Mouse (Mus musculus): ENCODE data around the gene Calb2. TPM values are rescaled to one million over a fixed set of nuclear protein-coding genes. Genes with fewer than 3 reads are reported as not detected.

The Calb2 gene
- total and polyA plus RNA-seq, 3 experiments: not detected

GRCm38 (mm10) chr8:110102653-110103052 is 65.4 kb downstream of the Calb2 start, which contains the start of gene Gm17720:
TSS of gene Gm17720 (minus strand) at chr8:110102753.
- Histone ChIP-seq H3K4me1 (ENCODE audit: insufficient read depth, low read depth, low read length) (no peaks in the 10 kb centered on the region), H3K9me3 (replicated peaks) (peaks cover 67% of the 10 kb centered on the region), H3K27me3 (ENCODE audit: insufficient read depth, low read length) (no peaks in the 10 kb centered on the region), H3K4me3 (ENCODE audit: low read depth, low read length) (no peak within 1 kb of the TSS), H3K36me3 (replicated peaks) (no peaks in the 10 kb centered on the region)
- no peak for DNase-seq (ENCODE audit: low spot score)
- ATAC-seq (ENCODE audit: extremely low read depth, insufficient number of reproducible peaks, low FRiP score, poor library complexity, severe bottlenecking): no peak
- TF ChIP-seq CTCF (IDR thresholded peaks at IDR 0.05; ENCODE audit: low read depth, low read length): no peak
- no peak for TF ChIP-seq POLR2AphosphoS5 (IDR thresholded peaks at IDR 0.05; ENCODE audit: insufficient replicate concordance, low read depth, low read length)
- no peak for TF ChIP-seq GATA2 (IDR thresholded peaks at IDR 0.05; ENCODE audit: borderline replicate concordance, low read depth, low read length)
- TF ChIP-seq GATA1 (IDR thresholded peaks at IDR 0.05; ENCODE audit: borderline replicate concordance, low read length): no peak
- TF ChIP-seq TAL1 (conservative IDR thresholded peaks at IDR 0.05; ENCODE audit: low read depth, low read length): no peak

- TF ChIP-seq GATA2 (IDR thresholded peaks at IDR 0.05; ENCODE audit: borderline replicate concordance, low read depth, low read length) (no peak), POLR2AphosphoS5 (IDR thresholded peaks at IDR 0.05; ENCODE audit: insufficient replicate concordance, low read depth, low read length) (no peak), TAL1 (conservative IDR thresholded peaks at IDR 0.05; ENCODE audit: low read depth, low read length) (no peak), CTCF (IDR thresholded peaks at IDR 0.05; ENCODE audit: low read depth, low read length) (no peak), GATA1 (IDR thresholded peaks at IDR 0.05; ENCODE audit: borderline replicate concordance, low read length) (no peak)
- H3K9me3 ChIP-seq (replicated peaks): peaks cover 68% of the 10 kb centered on the region
- no peaks in the 10 kb centered on the region for H3K27me3 ChIP-seq (ENCODE audit: insufficient read depth, low read length)
- H3K4me3 ChIP-seq (ENCODE audit: low read depth, low read length): no peak overlapping the region
- DNase-seq (ENCODE audit: low spot score) (no peak), ATAC-seq (ENCODE audit: extremely low read depth, insufficient number of reproducible peaks, low FRiP score, poor library complexity, severe bottlenecking) (no peak)
- H3K4me1 ChIP-seq (ENCODE audit: insufficient read depth, low read depth, low read length): no peaks in the 10 kb centered on the region
- no peaks in the 10 kb centered on the region for H3K36me3 ChIP-seq (replicated peaks)
These were observed 66.3 kb downstream of the Calb2 start for GRCm38 (mm10) chr8:110101676-110102075.

GRCm38 (mm10) chr8:110100907-110101306 is 67.1 kb downstream of the Calb2 start, which contains the start of gene Gm21964:
TSS of gene Gm21964 (plus strand) at chr8:110101207.
- no peaks in the 10 kb centered on the region for H3K4me1 ChIP-seq (ENCODE audit: insufficient read depth, low read depth, low read length)
- H3K27me3 ChIP-seq (ENCODE audit: insufficient read depth, low read length): no peaks in the 10 kb centered on the region
- ATAC-seq (ENCODE audit: extremely low read depth, insufficient number of reproducible peaks, low FRiP score, poor library complexity, severe bottlenecking): no peak
- no peaks in the 10 kb centered on the region for H3K36me3 ChIP-seq (replicated peaks)
- no peak within 1 kb of the TSS for H3K4me3 ChIP-seq (ENCODE audit: low read depth, low read length)
- peaks cover 68% of the 10 kb centered on the region for H3K9me3 ChIP-seq (replicated peaks)
- no peak for TF ChIP-seq TAL1 (conservative IDR thresholded peaks at IDR 0.05; ENCODE audit: low read depth, low read length)
- no peak for TF ChIP-seq POLR2AphosphoS5 (IDR thresholded peaks at IDR 0.05; ENCODE audit: insufficient replicate concordance, low read depth, low read length)
- no peak for TF ChIP-seq CTCF (IDR thresholded peaks at IDR 0.05; ENCODE audit: low read depth, low read length)
- TF ChIP-seq GATA2 (IDR thresholded peaks at IDR 0.05; ENCODE audit: borderline replicate concordance, low read depth, low read length): no peak
- no peak for TF ChIP-seq GATA1 (IDR thresholded peaks at IDR 0.05; ENCODE audit: borderline replicate concordance, low read length)
- no peak for DNase-seq (ENCODE audit: low spot score)

- no peak for TF ChIP-seq CTCF (IDR thresholded peaks at IDR 0.05; ENCODE audit: low read depth, low read length)
- no peak for TF ChIP-seq TAL1 (conservative IDR thresholded peaks at IDR 0.05; ENCODE audit: low read depth, low read length)
- TF ChIP-seq GATA2 (IDR thresholded peaks at IDR 0.05; ENCODE audit: borderline replicate concordance, low read depth, low read length): no peak
- no peak for TF ChIP-seq GATA1 (IDR thresholded peaks at IDR 0.05; ENCODE audit: borderline replicate concordance, low read length)
- TF ChIP-seq POLR2AphosphoS5 (IDR thresholded peaks at IDR 0.05; ENCODE audit: insufficient replicate concordance, low read depth, low read length): no peak
- H3K27me3 ChIP-seq (ENCODE audit: insufficient read depth, low read length): no peaks in the 10 kb centered on the region
- no peak overlapping the region for H3K4me3 ChIP-seq (ENCODE audit: low read depth, low read length)
- H3K36me3 ChIP-seq (replicated peaks): no peaks in the 10 kb centered on the region
- no peaks in the 10 kb centered on the region for H3K4me1 ChIP-seq (ENCODE audit: insufficient read depth, low read depth, low read length)
- peaks cover 41% of the 10 kb centered on the region for H3K9me3 ChIP-seq (replicated peaks)
- DNase-seq (ENCODE audit: low spot score) (no peak), ATAC-seq (ENCODE audit: extremely low read depth, insufficient number of reproducible peaks, low FRiP score, poor library complexity, severe bottlenecking) (no peak)
These were observed 76.1 kb downstream of the Calb2 start for GRCm38 (mm10) chr8:110091869-110092268.

Other genes with a start within 250 kb of the Calb2 start
- not detected in 2 replicates for gene Marveld3, start 206.0 kb downstream of the Calb2 start, total RNA-seq (2014; fragmentation: Nextera tagmentation)
- 0.16 TPM in 1 of 2 replicates, not detected in the other for gene Marveld3, start 206.0 kb downstream of the Calb2 start, total RNA-seq (2017)
- gene Marveld3, start 206.0 kb downstream of the Calb2 start, polyA plus RNA-seq (2012): not detected in 2 replicates
- not detected in 2 replicates for gene Tat, start 177.8 kb downstream of the Calb2 start, total RNA-seq (2014; fragmentation: Nextera tagmentation)
- gene Tat, start 177.8 kb downstream of the Calb2 start, total RNA-seq (2017): 0.22 TPM in 1 of 2 replicates, not detected in the other
- gene Tat, start 177.8 kb downstream of the Calb2 start, polyA plus RNA-seq (2012): not detected in 2 replicates
- not detected in 2 replicates for gene Chst4, start 128.5 kb downstream of the Calb2 start, total RNA-seq (2014; fragmentation: Nextera tagmentation)
- gene Chst4, start 128.5 kb downstream of the Calb2 start, total RNA-seq (2017): not detected in 2 replicates
- gene Chst4, start 128.5 kb downstream of the Calb2 start, polyA plus RNA-seq (2012): not detected in 2 replicates
- not detected in 2 replicates for gene Zfp612, start 88.5 kb downstream of the Calb2 start, total RNA-seq (2014; fragmentation: Nextera tagmentation)
- gene Zfp612, start 88.5 kb downstream of the Calb2 start, total RNA-seq (2017): 0.12 and 0.44 TPM in 2 replicates
- gene Zfp612, start 88.5 kb downstream of the Calb2 start, polyA plus RNA-seq (2012): not detected in 2 replicates
- gene Gm21964, start 67.0 kb downstream of the Calb2 start, total RNA-seq (2014; fragmentation: Nextera tagmentation): not detected in 2 replicates
- gene Gm21964, start 67.0 kb downstream of the Calb2 start, total RNA-seq (2017): 0.12 TPM in 1 of 2 replicates, not detected in the other
- gene Gm21964, start 67.0 kb downstream of the Calb2 start, polyA plus RNA-seq (2012): not detected in 2 replicates
- gene Gm17720, start 65.5 kb downstream of the Calb2 start, total RNA-seq (2014; fragmentation: Nextera tagmentation): not detected in 2 replicates
- gene Gm17720, start 65.5 kb downstream of the Calb2 start, total RNA-seq (2017): not detected in 2 replicates
- not detected in 2 replicates for gene Gm17720, start 65.5 kb downstream of the Calb2 start, polyA plus RNA-seq (2012)
- gene Cmtr2, start 47.5 kb upstream of the Calb2 start, total RNA-seq (2014; fragmentation: Nextera tagmentation): 10.5 and 12.2 TPM in 2 replicates
- gene Cmtr2, start 47.5 kb upstream of the Calb2 start, total RNA-seq (2017): 14.4 and 17.1 TPM in 2 replicates
- 1.3 and 1.5 TPM in 2 replicates for gene Cmtr2, start 47.5 kb upstream of the Calb2 start, polyA plus RNA-seq (2012)
- not detected in 2 replicates for gene Hydin, start 98.8 kb upstream of the Calb2 start, total RNA-seq (2014; fragmentation: Nextera tagmentation)
- gene Hydin, start 98.8 kb upstream of the Calb2 start, total RNA-seq (2017): under 0.01 and 0.05 TPM in 2 replicates
- gene Hydin, start 98.8 kb upstream of the Calb2 start, polyA plus RNA-seq (2012): not detected in 2 replicates

Data from G1E (cell line).